Mouse (Mus musculus) myocyte (in vitro differentiated cells): ENCODE results near the gene Fam171a2.

Experiments used
- CEBPB ChIP-seq: IDR thresholded peaks from 2 replicates; pipeline ENCODE4 v1.6.1; 2011; ENCODE audit warnings: mild to moderate bottlenecking, moderate library complexity; ENCODE audit not compliant: poor library complexity, insufficient read depth, severe bottlenecking
- TCF12 ChIP-seq: IDR thresholded peaks from one replicate; pipeline ENCODE4 v1.6.1; 2011; ENCODE audit warnings: mild to moderate bottlenecking, control low read depth; ENCODE audit not compliant: poor library complexity, insufficient read depth, severe bottlenecking

GRCm38 (mm10) chr11:102442089-102442488, 5.4 kb downstream of the Fam171a2 start:
- TF ChIP-seq CEBPB: no peak
- no peak for TF ChIP-seq TCF12
